Mouse (Mus musculus) midbrain, postnatal 0 days (tissue): Measurements from ENCODE around the gene Kazald1. TPM values are rescaled to one million over a fixed set of nuclear protein-coding genes. Genes with fewer than 3 reads are reported as not detected.

Source experiments
- ATAC-seq: fragments of 200-750 bp; cut with Nextera tagmentation; 2 replicates; pipeline ENCODE4 v1.8.0; 2017; ENCODE audit warnings: moderate number of reproducible peaks, mild to moderate bottlenecking, moderate TSS enrichment, moderate library complexity; ENCODE audit not compliant: low FRiP score
- DNase-seq: peaks from one replicate; pipeline ENCODE4 v3.0.0-alpha.2; 2015; ENCODE audit warnings: low spot score
- H3K27ac ChIP-seq: fragments of 300-500 bp; sonication (generic); 2 replicates; pipeline ENCODE4 v1.5.1; 2014; ENCODE audit warnings: low read depth, mild to moderate bottlenecking, low read length, mixed read lengths
- H3K27me3 ChIP-seq: fragments of 300-500 bp; sonication (generic); 2 replicates; pipeline ENCODE4 v1.6.1; 2014; ENCODE audit warnings: low read length, control low read depth, mixed read lengths; ENCODE audit not compliant: insufficient read depth
- H3K36me3 ChIP-seq: fragments of 300-500 bp; sonication (generic); 2 replicates; pipeline ENCODE4 v1.6.1; 2014; ENCODE audit warnings: low read length, control low read depth, mixed read lengths; ENCODE audit not compliant: insufficient read depth
- H3K4me1 ChIP-seq: fragments of 300-500 bp; sonication (generic); 2 replicates; pipeline ENCODE4 v1.6.1; 2014; ENCODE audit warnings: mild to moderate bottlenecking, control low read depth, antibody characterized with exemption, low read length, mixed read lengths; ENCODE audit not compliant: insufficient read depth
- H3K4me2 ChIP-seq: fragments of 300-500 bp; sonication (generic); 2 replicates; pipeline ENCODE4 v1.6.1; 2014; ENCODE audit warnings: low read depth, mild to moderate bottlenecking, low read length, mixed read lengths; ENCODE audit not compliant: poor library complexity, severe bottlenecking
- H3K4me3 ChIP-seq: fragments of 300-500 bp; sonication (generic); 2 replicates; pipeline ENCODE4 v1.5.1; 2014; ENCODE audit warnings: low read depth, mild to moderate bottlenecking, low read length, moderate library complexity
- H3K9ac ChIP-seq: fragments of 300-500 bp; sonication (generic); replicated peaks from 2 replicates; pipeline ENCODE4 v1.6.1; 2014; ENCODE audit warnings: mild to moderate bottlenecking, low read length, moderate library complexity, mixed read lengths; ENCODE audit not compliant: poor library complexity, severe bottlenecking
- H3K9me3 ChIP-seq: fragments of 300-500 bp; sonication (generic); 2 replicates; pipeline ENCODE4 v1.6.1; 2016; ENCODE audit warnings: low read length, control low read depth
- CTCF ChIP-seq: IDR thresholded peaks from 2 replicates; pipeline ENCODE4 v1.5.1; 2016; ENCODE audit warnings: antibody characterized with exemption, mild to moderate bottlenecking
- whole genome bisulfite sequencing: fragments of 180-500 bp; shearing (Covaris S2); extraction: QIAGEN DNeasy Blood & Tissue Kit; methylation state at CpG from one replicate; pipeline ENCODE4 v1.1.7; 2014; 5-methylcytosine and 5-hydroxymethylcytosine counted together
- polyA plus RNA-seq: library from polyadenylated mRNA; unstranded; fragments of >200 nt; fragmentation: Nextera tagmentation; extraction: Ambion mirVana; gene quantifications from 2 replicates; pipeline ENCODE4 v1.2.1, GENCODE M21; 2015
- total RNA-seq: library from RNA; depleted of rRNA; stranded (reverse); fragments of >200 nt; gene quantifications from 2 replicates; pipeline ENCODE4 v1.2.3, GENCODE M21; 2014

Kazald1 gene
- total and polyA plus RNA-seq, 2 experiments from 2014 or later, result 2.2 to 2.3 TPM

GRCm38 (mm10) chr19:45073871-45074542 is 1.0 kb upstream of the Kazald1 start:
- TF ChIP-seq CTCF, result peak; percentile 85
- 8% methylated on average over 20 of the region's 20 CpGs for WGBS
- H3K27me3 ChIP-seq, result peaks cover 41% of the 10 kb centered on the region

GRCm38 (mm10) chr19:45075323-45076035 is 438 bp downstream of the Kazald1 start:
- Histone ChIP-seq H3K9me3 (no peaks in the 10 kb centered on the region), H3K4me2 (peak overlapping the region; percentile 98), H3K4me1 (0 out of 2 replicates have a peak, but pooled peaks cover 1% of the 10 kb centered on the region), H3K36me3 (no peaks in the 10 kb centered on the region), H3K4me3 (peak overlapping the region; percentile 68), H3K9ac (peak overlapping the region; percentile 91), H3K27ac (peak overlapping the region; percentile 96), H3K27me3 (peaks cover 44% of the 10 kb centered on the region)
- ATAC-seq (peak; percentile 33; the same call in 1 of the 2 replicates), DNase-seq (no peak)
- under 1% methylated on average over 32 of the region's 32 CpGs for WGBS
- TF ChIP-seq CTCF, result peak; percentile 29; the same call in 1 of the 2 replicates

More at GRCm38 (mm10) chr19:45073871-45074542, 1.0 kb upstream of the Kazald1 start:
- DNase-seq (peak; percentile 92), ATAC-seq (peak; percentile 49; the same call in 1 of the 2 replicates)
- peak overlapping the region; percentile 98 for H3K4me2 ChIP-seq
- peak overlapping the region; percentile 91 for H3K9ac ChIP-seq
- no peaks in the 10 kb centered on the region for H3K9me3 ChIP-seq
- peak overlapping the region; percentile 68 for H3K4me3 ChIP-seq
- H3K36me3 ChIP-seq, result no peaks in the 10 kb centered on the region
- no peak overlapping the region for H3K27ac ChIP-seq
- no peaks in the 10 kb centered on the region for H3K4me1 ChIP-seq

- Histone ChIP-seq H3K4me3 (peak overlapping the region; percentile 68; the same call in 1 of the 2 replicates), H3K4me1 (0 out of 2 replicates have a peak, but pooled peaks cover 4% of the 10 kb centered on the region), H3K9me3 (no peaks in the 10 kb centered on the region), H3K27ac (no peak overlapping the region), H3K4me2 (peak overlapping the region; percentile 98), H3K27me3 (peaks cover 46% of the 10 kb centered on the region), H3K9ac (0 out of 2 replicates have a peak overlapping the region, but pooled peaks have one; percentile 91), H3K36me3 (no peaks in the 10 kb centered on the region)
- no peak for TF ChIP-seq CTCF
- DNase-seq (no peak), ATAC-seq (no peak)
- WGBS, result 7% methylated on average over 17 of the region's 17 CpGs
Measured at GRCm38 (mm10) chr19:45076036-45076575, 1.1 kb downstream of the Kazald1 start.

GRCm38 (mm10) chr19:45076586-45077510 is 1.8 kb downstream of the Kazald1 start:
- WGBS, result under 1% methylated on average over 62 of the region's 62 CpGs

More at GRCm38 (mm10) chr19:45076586-45077510, 1.8 kb downstream of the Kazald1 start:
- Histone ChIP-seq H3K9ac (no peak overlapping the region; the same call in 1 of the 2 replicates), H3K36me3 (no peaks in the 10 kb centered on the region), H3K27ac (no peak overlapping the region), H3K4me1 (0 out of 2 replicates have a peak, but pooled peaks cover 4% of the 10 kb centered on the region), H3K4me2 (peak overlapping the region; percentile 46), H3K9me3 (no peaks in the 10 kb centered on the region), H3K4me3 (peak overlapping the region; percentile 29), H3K27me3 (peaks cover 49% of the 10 kb centered on the region)
- no peak for ATAC-seq
- peak; percentile 66 for TF ChIP-seq CTCF
- no peak for DNase-seq
